Mouse (Mus musculus): ENCODE results near the gene Lama5. TPM values are rescaled to one million over a fixed set of nuclear protein-coding genes. Genes with fewer than 3 reads are reported as not detected.

Gene Lama5
- polyA plus RNA-seq, 1 experiment from 2014 or later: 102 TPM

GRCm38 (mm10) chr2:180200681-180201080 lies 25.0 kb downstream of the Lama5 start:
- Histone ChIP-seq H3K4me2 (ENCODE audit: low read depth, low read length) (no peak overlapping the region), H3K4me3 (ENCODE audit: low read length) (no peak overlapping the region), H3K27ac (ENCODE audit: low read length) (no peak overlapping the region), H3K36me3 (ENCODE audit: control insufficient read depth, insufficient read depth, low read length) (peaks cover 43% of the 10 kb centered on the region), H3K9me3 (ENCODE audit: control insufficient read depth, low read length) (no peaks in the 10 kb centered on the region), H3K4me1 (replicated peaks; ENCODE audit: control insufficient read depth, insufficient read depth, low read length) (peaks cover 26% of the 10 kb centered on the region), H3K9ac (ENCODE audit: low read length) (no peak overlapping the region), H3K27me3 (ENCODE audit: control insufficient read depth, insufficient read depth, low read depth, low read length) (no peaks in the 10 kb centered on the region)
- peak; percentile 6; the same call in 1 of the 2 replicates for ATAC-seq (ENCODE audit: low read depth)
- WGBS: 35% methylated on average over 11 of the region's 11 CpGs

DNA sequence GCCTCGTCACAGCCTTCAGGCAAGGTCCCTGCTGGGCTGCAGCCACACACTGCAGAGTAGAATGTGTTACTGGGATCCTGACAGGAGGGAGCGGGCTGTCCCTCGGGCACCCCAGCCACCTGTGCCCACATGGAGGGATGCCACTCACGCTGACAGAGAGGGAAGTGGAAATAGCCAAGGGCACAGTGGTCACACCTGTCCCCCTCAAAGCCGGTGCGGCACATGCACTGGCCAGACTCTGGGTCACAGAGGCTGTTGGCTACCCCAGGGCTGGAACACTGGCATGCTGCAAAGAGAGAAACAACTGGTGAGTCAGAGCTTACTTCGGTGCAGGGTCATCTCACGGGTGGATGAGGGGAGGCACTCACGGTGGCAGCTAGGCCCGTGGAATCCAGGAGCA lies 26.9 kb downstream of the Lama5 start:
- peaks cover 42% of the 10 kb centered on the region for H3K36me3 ChIP-seq (ENCODE audit: control insufficient read depth, insufficient read depth, low read length)
- no peaks in the 10 kb centered on the region for H3K9me3 ChIP-seq (ENCODE audit: control insufficient read depth, low read length)
- H3K4me2 ChIP-seq (ENCODE audit: low read depth, low read length): no peak overlapping the region
- H3K4me1 ChIP-seq (replicated peaks; ENCODE audit: control insufficient read depth, insufficient read depth, low read length): peaks cover 26% of the 10 kb centered on the region
- no peak overlapping the region for H3K9ac ChIP-seq (ENCODE audit: low read length)
- no peak for ATAC-seq (ENCODE audit: low read depth)
- H3K27me3 ChIP-seq (ENCODE audit: control insufficient read depth, insufficient read depth, low read depth, low read length): no peaks in the 10 kb centered on the region
- 91% methylated on average over 10 of the region's 10 CpGs for WGBS
- no peak overlapping the region for H3K4me3 ChIP-seq (ENCODE audit: low read length)
- H3K27ac ChIP-seq (ENCODE audit: low read length): no peak overlapping the region

GRCm38 (mm10) chr2:180197323-180198037 lies 28.2 kb downstream of the Lama5 start:
- peaks cover 50% of the 10 kb centered on the region for H3K36me3 ChIP-seq (ENCODE audit: control insufficient read depth, insufficient read depth, low read length)
- no peak overlapping the region for H3K4me2 ChIP-seq (ENCODE audit: low read depth, low read length)
- no peaks in the 10 kb centered on the region for H3K27me3 ChIP-seq (ENCODE audit: control insufficient read depth, insufficient read depth, low read depth, low read length)
- no peak for ATAC-seq (ENCODE audit: low read depth)
- 83% methylated on average over 10 of the region's 10 CpGs for WGBS
- no peaks in the 10 kb centered on the region for H3K9me3 ChIP-seq (ENCODE audit: control insufficient read depth, low read length)
- no peak overlapping the region for H3K4me3 ChIP-seq (ENCODE audit: low read length)
- H3K9ac ChIP-seq (ENCODE audit: low read length): no peak overlapping the region
- H3K4me1 ChIP-seq (replicated peaks; ENCODE audit: control insufficient read depth, insufficient read depth, low read length): peaks cover 19% of the 10 kb centered on the region
- no peak overlapping the region for H3K27ac ChIP-seq (ENCODE audit: low read length)

DNA sequence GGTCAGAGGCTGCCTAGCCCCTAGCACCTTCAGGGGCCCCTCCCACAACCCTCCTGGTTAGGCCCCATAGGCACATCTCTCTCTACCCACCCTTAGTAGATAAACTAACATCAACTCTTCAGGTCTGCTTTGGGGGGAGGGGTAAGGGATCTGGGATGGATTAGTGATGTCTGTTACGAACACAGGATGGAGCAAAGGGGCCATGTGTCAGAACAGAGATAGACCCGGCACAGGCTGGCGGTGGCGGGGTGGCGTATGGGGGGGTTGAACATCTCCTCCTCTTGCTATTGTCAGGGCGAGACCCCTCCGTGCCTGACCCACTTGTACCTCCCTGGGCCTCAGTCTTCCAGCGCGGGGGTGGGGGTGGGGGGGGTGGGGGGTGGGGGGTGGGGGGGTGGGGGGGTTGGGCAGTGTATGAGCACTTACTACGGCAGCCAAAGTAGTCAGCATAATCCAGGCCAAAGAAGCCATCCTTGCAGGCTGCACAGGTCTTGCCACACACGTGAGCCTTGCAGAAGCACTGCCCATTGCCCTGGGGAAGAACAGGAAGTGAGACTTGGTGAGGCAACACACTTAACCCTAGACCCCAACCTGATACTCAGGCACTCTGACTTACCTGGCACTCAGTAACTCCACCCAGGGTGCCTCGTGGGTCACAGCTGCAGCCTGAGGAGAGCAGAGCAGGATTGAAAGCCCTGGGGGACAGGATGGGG lies 28.9 kb downstream of the Lama5 start:
- WGBS: 66% methylated on average over 12 of the region's 12 CpGs
- H3K4me1 ChIP-seq (replicated peaks; ENCODE audit: control insufficient read depth, insufficient read depth, low read length): peaks cover 12% of the 10 kb centered on the region
- H3K9me3 ChIP-seq (ENCODE audit: control insufficient read depth, low read length): no peaks in the 10 kb centered on the region
- H3K9ac ChIP-seq (ENCODE audit: low read length): no peak overlapping the region
- no peak overlapping the region for H3K27ac ChIP-seq (ENCODE audit: low read length)
- no peaks in the 10 kb centered on the region for H3K27me3 ChIP-seq (ENCODE audit: control insufficient read depth, insufficient read depth, low read depth, low read length)
- H3K4me2 ChIP-seq (ENCODE audit: low read depth, low read length): no peak overlapping the region
- H3K36me3 ChIP-seq (ENCODE audit: control insufficient read depth, insufficient read depth, low read length): peaks cover 51% of the 10 kb centered on the region
- H3K4me3 ChIP-seq (ENCODE audit: low read length): no peak overlapping the region
- no peak for ATAC-seq (ENCODE audit: low read depth)

- 89% methylated on average over 11 of the region's 11 CpGs for WGBS
- ATAC-seq (ENCODE audit: low read depth): no peak
- Histone ChIP-seq H3K9ac (ENCODE audit: low read length) (no peak overlapping the region), H3K4me3 (ENCODE audit: low read length) (no peak overlapping the region), H3K4me1 (replicated peaks; ENCODE audit: control insufficient read depth, insufficient read depth, low read length) (no peaks in the 10 kb centered on the region), H3K4me2 (ENCODE audit: low read depth, low read length) (no peak overlapping the region), H3K36me3 (ENCODE audit: control insufficient read depth, insufficient read depth, low read length) (peaks cover 47% of the 10 kb centered on the region), H3K27ac (ENCODE audit: low read length) (no peak overlapping the region), H3K27me3 (ENCODE audit: control insufficient read depth, insufficient read depth, low read depth, low read length) (no peaks in the 10 kb centered on the region), H3K9me3 (ENCODE audit: control insufficient read depth, low read length) (no peaks in the 10 kb centered on the region)
Measured at GRCm38 (mm10) chr2:180187362-180187761, 38.3 kb downstream of the Lama5 start.

DNA sequence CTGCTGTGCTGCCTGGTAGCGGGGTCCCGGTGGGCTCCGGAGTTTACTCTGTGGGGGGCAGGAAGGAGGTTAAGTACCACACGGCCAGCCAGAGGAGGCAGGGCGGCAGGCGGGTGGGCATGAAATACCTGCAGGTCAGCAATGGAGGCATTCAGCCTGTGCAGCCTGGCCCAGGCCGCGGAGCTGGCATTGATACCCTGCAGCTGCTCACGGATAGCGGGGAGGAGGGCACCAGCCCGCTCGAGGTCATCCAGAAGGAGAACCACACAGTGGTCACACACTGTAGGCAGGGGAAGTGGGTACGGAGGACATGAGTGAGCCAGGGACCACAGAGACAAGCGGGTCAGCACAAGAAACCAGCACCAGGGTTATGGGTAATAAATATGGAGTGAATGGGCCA lies 40.0 kb downstream of the Lama5 start:
- Histone ChIP-seq H3K27me3 (ENCODE audit: control insufficient read depth, insufficient read depth, low read depth, low read length) (no peaks in the 10 kb centered on the region), H3K9me3 (ENCODE audit: control insufficient read depth, low read length) (no peaks in the 10 kb centered on the region), H3K27ac (ENCODE audit: low read length) (no peak overlapping the region), H3K36me3 (ENCODE audit: control insufficient read depth, insufficient read depth, low read length) (peaks cover 42% of the 10 kb centered on the region), H3K9ac (ENCODE audit: low read length) (no peak overlapping the region), H3K4me2 (ENCODE audit: low read depth, low read length) (no peak overlapping the region), H3K4me3 (ENCODE audit: low read length) (no peak overlapping the region), H3K4me1 (replicated peaks; ENCODE audit: control insufficient read depth, insufficient read depth, low read length) (no peaks in the 10 kb centered on the region)
- WGBS: 93% methylated on average over 14 of the region's 14 CpGs
- ATAC-seq (ENCODE audit: low read depth): no peak

GRCm38 (mm10) chr2:180184752-180185109 lies 40.9 kb downstream of the Lama5 start:
- no peaks in the 10 kb centered on the region for H3K4me1 ChIP-seq (replicated peaks; ENCODE audit: control insufficient read depth, insufficient read depth, low read length)
- no peak overlapping the region for H3K4me3 ChIP-seq (ENCODE audit: low read length)
- no peak for ATAC-seq (ENCODE audit: low read depth)
- H3K4me2 ChIP-seq (ENCODE audit: low read depth, low read length): no peak overlapping the region
- peaks cover 42% of the 10 kb centered on the region for H3K36me3 ChIP-seq (ENCODE audit: control insufficient read depth, insufficient read depth, low read length)
- no peak overlapping the region for H3K27ac ChIP-seq (ENCODE audit: low read length)
- H3K9me3 ChIP-seq (ENCODE audit: control insufficient read depth, low read length): no peaks in the 10 kb centered on the region
- WGBS: 75% methylated on average over 6 of the region's 6 CpGs
- no peaks in the 10 kb centered on the region for H3K27me3 ChIP-seq (ENCODE audit: control insufficient read depth, insufficient read depth, low read depth, low read length)
- H3K9ac ChIP-seq (ENCODE audit: low read length): no peak overlapping the region

DNA sequence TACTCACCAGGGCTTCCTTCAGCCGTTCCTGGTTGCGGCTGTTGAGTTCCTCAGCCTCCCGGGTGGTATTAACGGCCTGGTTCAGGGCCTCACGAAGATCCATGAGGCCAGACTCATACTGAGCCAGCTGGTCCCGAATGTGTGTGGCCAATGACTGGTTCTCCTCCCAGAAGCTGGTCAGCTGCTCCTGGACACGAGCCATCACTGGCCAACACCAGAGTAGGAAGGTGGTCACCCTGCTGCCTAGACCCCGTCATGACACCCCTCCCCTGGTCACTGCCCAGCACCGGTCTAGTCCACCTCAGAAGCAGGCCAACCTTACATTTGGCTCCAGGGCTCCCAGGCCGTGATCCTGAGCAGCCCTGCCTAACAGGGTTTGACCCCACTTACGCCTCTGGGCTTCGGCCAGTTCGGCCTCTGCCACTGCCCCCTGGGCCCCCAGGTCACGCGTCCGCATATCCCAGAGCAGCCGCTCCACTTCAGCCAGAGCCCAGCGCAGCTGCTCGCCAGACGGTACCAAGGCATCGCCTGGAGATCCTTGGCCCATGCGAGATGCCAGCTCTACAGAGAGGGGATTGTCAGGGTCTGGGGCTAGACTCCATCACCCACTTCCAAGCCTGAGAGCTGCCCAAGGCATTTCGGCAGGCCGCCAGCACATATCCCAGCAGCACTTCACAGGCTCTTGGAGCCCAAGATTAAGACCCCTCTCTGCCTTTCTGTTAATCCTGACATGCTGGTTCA lies 41.5 kb downstream of the Lama5 start:
- Histone ChIP-seq H3K27ac (ENCODE audit: low read length) (no peak overlapping the region), H3K36me3 (ENCODE audit: control insufficient read depth, insufficient read depth, low read length) (peaks cover 47% of the 10 kb centered on the region), H3K4me2 (ENCODE audit: low read depth, low read length) (no peak overlapping the region), H3K4me3 (ENCODE audit: low read length) (no peak overlapping the region), H3K4me1 (replicated peaks; ENCODE audit: control insufficient read depth, insufficient read depth, low read length) (no peaks in the 10 kb centered on the region), H3K9ac (ENCODE audit: low read length) (no peak overlapping the region), H3K9me3 (ENCODE audit: control insufficient read depth, low read length) (no peaks in the 10 kb centered on the region), H3K27me3 (ENCODE audit: control insufficient read depth, insufficient read depth, low read depth, low read length) (no peaks in the 10 kb centered on the region)
- no peak for ATAC-seq (ENCODE audit: low read depth)
- 80% methylated on average over 24 of the region's 24 CpGs for WGBS

- Histone ChIP-seq H3K4me3 (ENCODE audit: low read length) (no peak overlapping the region), H3K27me3 (ENCODE audit: control insufficient read depth, insufficient read depth, low read depth, low read length) (no peaks in the 10 kb centered on the region), H3K9me3 (ENCODE audit: control insufficient read depth, low read length) (no peaks in the 10 kb centered on the region), H3K36me3 (ENCODE audit: control insufficient read depth, insufficient read depth, low read length) (peaks cover 51% of the 10 kb centered on the region), H3K4me2 (ENCODE audit: low read depth, low read length) (no peak overlapping the region), H3K4me1 (replicated peaks; ENCODE audit: control insufficient read depth, insufficient read depth, low read length) (no peaks in the 10 kb centered on the region), H3K27ac (ENCODE audit: low read length) (no peak overlapping the region), H3K9ac (ENCODE audit: low read length) (no peak overlapping the region)
- 74% methylated on average over 9 of the region's 9 CpGs for WGBS
- ATAC-seq (ENCODE audit: low read depth): no peak
Measured at GRCm38 (mm10) chr2:180181542-180181941, 44.1 kb downstream of the Lama5 start.
